Mouse (Mus musculus): ENCODE measurements around the gene Foxc2.
"Not testable (repeated sequence)": the region's sequence is repeated elsewhere in the genome, so short reads cannot be mapped to it uniquely, and the experiment has no call there.

The Foxc2 gene

DNA sequence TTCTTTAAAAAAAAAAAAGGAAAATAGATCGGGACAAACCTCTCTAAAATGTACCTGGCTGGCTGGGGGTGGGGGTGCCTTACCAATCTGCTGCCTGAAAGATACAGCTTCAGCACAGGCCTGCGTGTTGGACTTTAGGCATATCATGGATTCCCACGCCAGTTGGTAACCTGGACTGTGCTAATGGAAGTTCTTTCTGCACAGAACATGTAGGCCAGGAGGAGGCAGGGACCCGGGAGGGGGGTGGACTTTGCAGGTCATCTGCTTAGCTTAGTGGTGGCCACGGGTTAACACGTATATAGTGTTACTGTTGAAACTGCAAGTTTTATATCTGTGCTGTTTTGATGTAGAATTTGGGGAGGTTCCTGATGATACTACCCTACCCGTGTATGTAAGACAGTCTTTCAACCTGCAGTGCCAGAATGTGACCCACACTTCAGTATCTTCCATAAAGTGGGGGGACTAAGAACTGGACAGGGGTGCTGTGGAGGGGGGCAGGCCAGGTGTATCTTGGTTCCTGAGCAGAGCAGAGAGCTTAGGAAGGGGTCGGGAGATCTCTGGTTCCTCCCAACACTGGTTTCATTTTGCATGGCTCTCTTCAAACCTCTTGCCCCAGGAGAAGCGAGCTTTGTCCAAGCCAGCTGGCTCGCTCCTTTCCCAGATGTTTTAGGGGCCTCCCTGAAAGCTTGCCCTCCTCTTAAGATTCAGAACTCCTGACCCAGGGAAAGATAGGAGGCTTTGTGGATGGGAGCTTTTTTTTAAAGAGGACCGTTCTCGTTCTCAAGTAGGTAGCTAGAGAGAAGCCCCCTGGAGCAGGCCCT, 3.9 kb downstream of the Foxc2 start:
- no peak for DNase-seq

DNA sequence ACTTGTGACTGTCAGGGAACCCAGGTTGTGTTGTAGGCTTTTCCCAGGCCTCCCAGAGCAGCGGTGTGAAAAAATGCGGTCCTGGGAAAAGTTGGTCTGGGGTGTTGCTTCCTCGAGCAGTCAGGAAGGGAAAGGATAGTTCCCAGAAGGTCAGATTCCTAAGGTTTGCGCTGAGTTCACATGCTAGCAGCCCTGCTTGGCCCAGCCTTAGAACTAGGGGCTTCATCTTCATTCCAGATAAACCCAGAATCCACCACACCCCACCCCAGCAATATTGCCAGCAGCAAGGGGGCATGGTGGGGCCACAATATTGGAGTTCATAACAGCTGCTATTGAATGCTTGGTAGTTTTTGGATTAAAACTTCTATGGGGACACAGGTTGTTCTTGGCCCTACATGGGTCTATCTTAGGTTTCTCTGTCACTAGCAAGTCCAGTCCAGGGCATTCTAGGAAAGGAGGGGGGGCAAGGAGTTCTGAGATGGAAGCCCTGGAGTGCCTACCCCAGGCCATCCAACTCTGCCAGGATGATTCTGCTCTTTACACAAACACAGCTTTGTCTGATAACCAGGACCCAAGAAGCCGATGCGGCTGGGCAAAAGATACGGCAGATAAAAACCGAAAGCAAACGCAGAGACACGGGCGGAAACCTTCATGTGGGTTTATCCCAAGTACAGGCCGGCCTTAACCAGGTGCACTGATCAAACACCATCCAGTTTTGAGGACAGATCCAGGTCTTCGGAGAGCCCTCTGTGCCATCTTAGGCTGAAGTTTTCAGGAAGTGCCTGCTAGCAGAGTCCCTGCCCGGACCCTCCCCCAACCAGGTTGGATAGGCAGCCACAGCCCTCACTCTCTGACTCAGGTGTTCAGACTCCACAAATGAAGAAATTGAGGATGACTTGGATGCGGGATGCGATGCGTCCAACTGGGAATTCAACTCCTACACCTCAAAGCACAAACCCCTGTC, 4.8 kb downstream of the Foxc2 start:
- DNase-seq, result no peak

DNA sequence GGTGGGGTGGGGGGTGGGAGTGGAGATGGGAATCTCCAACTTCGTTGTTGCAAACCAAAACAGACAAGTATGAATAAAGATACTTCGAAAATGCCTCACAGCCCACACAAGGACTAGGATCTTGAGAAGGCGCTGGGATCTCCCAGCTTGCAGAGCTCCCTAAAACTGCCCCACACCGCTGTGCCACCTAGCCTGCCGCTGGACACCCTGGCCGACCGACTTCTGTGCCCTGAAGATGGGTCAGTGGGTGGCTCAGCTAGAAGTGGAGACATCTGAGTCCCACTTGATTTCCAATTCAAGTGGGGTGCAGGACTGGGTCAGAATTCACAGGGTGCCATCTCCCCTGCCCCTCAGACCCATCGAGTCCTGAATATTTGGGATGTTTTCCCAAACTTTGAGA, 5.7 kb downstream of the Foxc2 start:
- no peak for DNase-seq

DNA sequence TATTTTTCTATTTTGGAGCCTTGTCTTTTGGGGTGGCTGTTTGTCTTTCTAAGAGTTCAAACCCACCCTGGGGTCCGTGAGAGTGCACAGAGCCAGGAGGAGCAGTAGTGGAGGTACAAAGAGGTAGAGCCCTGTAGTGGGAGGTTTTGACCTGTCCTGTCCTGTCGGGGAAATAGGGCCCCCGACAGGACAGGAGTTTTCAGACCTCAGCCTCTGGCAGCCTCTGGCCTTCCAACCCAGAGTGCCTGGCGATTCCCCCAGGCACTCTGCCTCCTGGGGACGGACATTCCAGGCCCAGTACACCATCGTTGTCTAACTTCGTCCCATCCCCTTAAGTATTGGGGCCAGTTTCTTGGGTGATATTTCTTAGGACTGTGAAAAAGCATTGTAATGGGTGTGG, 6.4 kb downstream of the Foxc2 start:
- no peak for DNase-seq

DNA sequence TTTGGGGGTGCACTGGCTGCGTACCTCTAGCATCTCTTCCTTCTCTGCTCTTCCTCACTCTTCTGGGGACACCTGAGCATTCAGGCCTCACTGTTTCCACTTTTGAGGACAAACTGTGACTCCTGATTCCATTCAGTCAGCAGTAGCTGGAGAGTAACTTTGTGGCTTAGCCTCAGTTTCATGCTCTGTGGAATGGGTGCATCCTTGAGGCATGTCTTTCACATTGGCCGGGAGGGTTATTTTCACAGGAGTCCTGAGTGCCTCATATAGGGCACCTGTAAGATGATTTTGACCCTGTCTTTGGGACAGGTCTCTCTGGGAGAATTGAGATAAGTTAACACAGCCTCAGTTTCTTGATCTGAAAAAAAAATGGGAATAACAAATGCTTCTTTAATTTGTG, 7.1 kb downstream of the Foxc2 start:
- no peak for DNase-seq

DNA sequence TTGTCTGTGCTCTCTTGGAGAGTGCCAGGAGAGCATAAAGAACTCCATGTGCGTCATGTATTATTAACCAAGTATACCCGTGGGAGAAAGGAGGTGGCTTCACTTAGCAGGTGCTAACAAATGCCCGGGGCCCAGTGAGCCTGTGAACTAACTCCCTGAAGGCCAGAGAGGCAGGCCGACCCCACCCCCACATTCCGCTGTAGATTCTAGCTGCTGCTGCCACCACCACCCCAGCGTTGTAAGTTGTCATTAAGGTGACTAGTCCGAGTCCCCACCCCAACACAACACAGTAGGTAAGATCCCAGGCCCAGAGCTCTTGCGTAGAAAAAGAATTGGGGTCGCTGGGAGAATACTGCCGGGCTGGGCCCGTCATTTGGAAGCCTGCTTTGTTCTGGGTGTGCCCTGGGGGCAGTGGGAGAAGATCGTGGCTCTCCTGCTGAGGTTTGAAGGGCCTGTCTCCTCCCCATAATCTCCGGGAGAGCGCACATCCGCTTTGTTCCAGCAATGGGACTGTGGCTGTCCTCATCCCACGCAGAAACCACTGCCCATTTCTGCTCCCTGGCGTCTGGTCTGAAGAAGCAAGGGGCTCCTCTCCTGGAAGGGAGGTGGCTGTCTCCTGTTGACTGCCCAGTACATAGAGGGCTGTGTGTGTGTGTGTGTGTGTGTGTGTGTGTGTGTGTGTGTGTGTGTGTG, 8.7 kb downstream of the Foxc2 start:
- DNase-seq, result no peak

DNA sequence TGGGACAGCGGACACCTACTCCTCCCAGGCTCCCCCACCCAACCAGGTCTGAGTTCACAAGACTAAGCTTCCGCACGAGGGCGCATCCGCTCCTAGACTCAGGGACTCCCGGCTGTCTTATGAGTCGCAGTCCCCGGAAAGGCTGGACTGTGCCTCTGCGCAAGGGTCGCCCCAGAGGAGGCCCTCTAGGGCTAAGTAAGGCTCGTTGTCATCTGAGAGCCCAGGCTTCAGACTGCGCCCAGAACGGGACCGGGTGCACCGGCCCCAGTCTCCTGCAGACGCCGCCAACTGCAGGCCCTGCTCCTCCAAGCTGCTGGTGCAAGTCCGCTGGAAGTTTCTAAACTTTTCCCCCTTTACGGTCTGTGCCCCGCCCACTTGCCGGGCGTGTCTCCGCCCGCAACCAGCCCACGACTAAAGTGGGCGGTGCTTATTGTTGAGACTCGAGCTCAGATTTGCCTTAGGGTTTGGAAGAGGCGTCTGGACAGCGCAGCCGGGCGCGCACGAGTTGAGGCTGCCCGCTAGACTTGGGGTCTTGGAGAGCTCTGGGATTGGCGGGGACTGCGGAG, 9.4 kb downstream of the Foxc2 start:
- peak in 1 of 2 experiments; percentile 19 for DNase-seq

DNA sequence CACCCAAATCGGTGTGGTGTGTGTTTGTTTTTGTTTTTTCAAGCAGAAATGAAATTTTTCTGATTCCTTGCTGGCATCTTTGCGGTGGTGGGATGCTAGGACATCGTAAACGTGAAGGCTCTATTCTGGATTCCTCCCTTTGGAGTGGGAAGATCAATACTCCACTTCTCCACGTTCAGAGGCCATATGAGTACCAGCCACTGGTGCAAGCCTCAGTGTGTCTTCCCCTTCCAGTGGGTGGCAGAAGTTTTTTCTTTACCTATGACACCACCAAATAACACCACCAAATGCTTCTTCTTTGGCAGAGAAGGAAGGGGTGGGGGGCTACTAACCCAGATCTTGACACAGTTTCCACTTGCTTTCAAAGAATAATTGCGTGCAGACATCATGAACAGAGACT, 10.2 kb downstream of the Foxc2 start:
- no peak for DNase-seq

DNA sequence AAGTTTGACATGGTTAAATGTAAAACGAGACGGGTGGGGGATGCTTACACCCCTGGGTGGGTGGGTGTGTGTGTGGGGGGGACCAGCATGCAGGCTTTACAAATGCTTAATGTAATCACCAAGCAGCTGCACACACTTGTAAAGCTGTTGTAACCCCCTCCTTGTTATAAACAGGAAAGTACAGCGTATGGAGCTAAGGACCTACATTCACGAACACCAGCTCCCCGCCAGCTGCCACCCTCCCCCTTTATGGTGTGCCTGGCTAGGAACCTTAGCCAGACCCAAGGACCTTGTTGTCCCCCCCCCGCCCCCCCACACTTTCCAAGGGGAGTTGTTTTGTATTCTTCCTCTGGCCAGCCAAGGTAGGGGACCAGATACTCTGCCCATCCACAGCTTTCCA, 10.7 kb downstream of the Foxc2 start:
- DNase-seq, result no peak

DNA sequence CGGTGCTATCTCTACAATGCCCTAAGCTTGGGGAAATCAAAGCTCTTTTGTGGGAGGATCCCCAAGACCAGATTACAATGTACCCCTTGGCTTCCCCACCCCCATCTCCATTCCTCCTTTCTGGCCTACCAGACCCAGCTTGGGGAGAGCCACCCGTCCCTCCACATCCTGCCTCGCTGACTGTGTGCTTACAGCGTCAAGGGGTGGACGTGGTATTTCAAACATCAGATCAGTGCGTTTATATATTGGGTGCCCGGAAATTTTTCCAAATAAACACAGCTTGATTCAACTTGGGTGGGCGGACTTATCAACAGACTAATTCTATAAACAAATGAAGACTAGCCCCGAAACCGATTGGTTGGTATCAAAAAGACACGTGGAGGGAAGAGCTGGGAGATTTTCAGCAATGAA, 11.3 kb downstream of the Foxc2 start:
- DNase-seq, result no peak

DNA sequence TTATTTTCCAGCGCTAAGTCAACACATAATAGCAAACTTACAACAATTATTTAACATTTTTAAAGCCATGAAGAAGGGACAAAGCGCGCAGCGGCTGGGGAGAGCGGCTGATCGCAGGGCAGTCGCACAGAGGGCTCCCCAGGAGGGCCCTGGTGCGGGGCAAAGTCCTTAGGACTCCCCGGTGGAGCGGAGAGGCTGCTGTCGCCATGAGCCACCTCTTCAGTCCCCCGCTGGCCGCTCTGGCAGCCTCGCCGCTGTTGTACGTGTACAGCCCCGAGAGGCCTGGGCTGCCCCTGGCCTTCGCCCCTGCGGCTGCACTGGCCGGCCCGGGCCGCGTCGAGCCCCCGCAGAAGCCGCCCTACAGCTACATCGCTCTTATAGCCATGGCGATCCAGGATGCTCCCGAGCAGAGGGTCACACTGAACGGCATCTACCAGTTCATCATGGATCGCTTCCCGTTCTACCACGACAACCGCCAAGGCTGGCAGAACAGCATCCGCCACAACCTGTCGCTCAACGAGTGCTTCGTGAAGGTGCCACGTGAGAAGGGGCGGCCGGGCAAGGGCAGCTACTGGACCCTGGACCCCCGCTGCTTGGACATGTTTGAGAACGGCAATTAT, 11.9 kb downstream of the Foxc2 start, which contains the start of gene Foxl1:
Gene Foxl1, plus strand, starts transcription at position 185 of the 620 bp plus-strand sequence.
- DNase-seq, result no peak

DNA sequence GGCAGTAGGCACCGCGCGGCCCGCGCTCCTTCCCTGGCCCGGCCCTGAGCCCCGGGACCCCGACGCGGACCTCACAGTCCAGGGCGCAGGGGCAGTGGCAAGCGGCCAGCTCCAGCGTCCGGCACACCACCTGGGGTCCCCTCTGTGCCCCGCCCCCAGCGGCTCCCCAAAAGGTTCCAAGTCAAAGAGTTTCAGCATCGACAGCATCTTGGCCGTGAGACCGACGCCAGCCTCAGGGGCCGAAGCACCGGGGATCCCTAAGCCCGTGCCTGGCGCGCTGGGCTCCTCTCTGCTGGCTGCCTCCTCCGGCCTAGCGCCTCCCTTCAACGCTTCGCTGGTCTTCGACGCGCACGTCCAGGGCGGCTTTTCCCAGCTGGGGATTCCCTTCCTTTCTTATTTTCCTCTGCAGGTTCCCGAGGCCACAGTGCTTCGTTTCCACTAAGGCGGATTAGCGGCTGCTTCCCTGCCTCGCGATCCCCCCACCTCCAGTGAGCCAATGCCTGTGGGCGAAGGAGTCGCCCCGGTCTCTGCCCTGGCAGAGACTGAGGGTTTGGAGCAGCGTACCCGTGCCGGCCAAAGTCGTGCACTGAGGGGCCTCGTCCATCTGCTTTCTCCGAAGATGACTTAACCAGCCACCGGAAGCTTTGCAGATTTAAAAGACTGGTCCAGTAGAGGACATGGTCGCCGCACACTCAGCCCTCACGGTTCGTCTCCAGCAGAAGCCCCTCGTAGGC, 12.7 kb downstream of the Foxc2 start:
- no peak for DNase-seq

DNA sequence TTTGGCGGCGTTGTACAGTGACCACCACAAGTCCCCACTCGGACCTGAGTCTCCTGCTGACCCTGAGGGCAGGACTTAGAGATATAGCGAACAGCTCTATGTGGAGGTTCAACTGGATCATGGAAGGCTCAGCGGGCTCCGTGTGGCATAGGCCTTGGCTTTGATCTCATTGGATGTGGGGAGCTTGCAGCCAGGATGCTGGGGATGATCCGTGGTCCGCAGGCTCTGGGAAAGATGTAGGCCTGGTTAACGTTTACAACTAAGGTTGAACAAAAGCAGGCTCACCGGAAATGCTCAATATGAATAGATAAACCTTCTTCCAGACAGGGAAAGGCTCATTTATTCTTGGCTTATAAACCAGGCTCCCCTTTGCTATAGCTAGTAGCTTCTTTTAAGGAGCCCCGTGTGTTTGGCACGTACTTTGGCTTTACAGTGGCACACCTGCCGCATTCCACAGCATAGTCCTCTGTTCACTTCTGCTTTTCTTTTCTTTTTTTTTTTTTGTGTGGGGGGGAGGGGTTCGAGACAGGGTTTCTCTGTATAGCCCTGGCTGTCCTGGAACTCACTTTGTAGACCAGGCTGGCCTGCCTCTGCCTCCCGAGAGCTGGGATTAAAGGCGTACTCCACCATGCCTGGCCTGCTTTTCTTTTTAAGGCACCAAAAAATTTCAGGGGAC, 13.4 kb downstream of the Foxc2 start:
- no peak for DNase-seq

DNA sequence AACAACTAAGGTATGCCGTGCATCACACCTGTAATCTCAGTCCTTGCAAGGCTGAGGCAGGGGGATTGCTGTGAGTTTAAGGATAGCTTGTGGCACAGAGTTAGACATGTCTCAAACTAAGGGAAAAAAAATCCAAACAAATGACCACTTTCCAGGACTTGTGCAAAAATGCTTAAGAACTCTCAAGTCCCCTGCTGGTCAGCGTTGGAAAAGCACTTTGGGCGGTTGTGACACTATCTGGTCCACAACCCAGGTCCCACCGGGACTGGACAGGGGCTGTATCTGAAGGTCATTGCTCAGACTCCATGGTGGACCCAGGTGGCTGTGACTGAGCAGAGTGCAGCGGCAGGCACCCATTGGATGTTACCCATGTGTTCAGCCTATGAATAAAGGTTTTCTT, 14.6 kb downstream of the Foxc2 start:
- DNase-seq, result no peak

DNA sequence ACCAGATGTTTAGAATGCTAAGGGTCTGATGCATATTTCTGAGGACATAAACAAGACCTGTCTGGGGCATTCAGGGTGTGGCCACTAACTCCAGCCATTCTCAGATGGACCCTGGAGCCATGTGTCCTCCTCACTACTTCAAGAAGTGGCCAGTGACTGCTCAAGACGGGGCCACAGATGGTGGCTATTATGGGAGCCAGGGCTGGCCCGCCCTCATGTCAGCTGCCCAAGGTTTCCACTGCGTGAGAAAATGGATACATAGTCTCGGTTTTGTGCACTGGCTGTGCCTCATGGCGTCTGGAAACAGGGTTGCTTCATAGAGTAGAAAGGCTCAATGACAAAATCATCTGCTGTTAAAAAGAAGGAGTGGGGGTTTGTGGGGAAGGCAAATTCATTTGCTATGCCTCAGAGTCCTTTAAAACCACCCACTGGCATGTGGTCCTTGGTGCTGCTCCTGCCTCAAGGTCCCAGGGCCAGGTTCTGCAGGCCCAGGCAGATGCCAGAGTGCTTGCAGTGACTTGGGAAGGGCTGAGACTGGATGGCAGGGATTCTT, 17.1 kb downstream of the Foxc2 start:
- DNase-seq, result no peak

DNA sequence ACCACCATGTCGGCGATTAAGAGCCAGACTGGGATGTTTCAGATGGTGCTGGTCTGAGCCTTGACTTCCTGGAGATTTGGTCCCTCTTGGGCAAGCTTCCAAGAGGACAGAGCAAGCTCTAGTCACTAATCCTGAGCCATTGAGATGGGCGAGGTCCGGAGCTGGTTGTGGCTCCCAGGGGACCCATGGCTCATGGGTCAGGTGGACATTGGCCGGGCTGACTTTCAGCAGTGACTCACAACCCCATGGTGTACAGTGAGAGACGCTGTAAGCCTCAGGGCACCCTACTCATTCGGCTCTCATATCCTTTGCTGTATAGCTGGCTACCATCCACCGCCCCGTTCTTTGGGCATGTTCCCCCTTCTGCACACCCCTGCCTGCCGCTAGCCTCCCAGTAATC, 18.1 kb downstream of the Foxc2 start:
- no peak for DNase-seq

DNA sequence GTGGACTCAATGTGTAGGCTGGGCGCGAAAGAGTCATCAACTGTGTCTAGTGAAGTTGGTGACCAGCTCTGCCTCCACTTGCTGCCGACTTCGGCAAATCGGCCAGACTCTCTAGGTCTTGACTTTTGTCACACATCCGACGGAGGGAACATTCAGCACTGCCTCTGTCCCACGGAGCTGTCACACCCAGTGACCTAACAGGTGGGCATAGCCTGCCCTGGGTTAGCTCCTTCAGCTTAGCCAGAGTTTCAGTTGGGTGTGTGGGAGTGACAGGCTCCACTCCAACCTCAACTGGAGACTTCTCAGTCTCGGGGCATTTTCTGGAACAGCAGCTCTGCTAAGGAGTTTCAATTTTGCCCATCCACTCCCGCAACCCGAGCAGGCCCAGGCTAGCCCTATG, 18.5 kb downstream of the Foxc2 start:
- no peak for DNase-seq

DNA sequence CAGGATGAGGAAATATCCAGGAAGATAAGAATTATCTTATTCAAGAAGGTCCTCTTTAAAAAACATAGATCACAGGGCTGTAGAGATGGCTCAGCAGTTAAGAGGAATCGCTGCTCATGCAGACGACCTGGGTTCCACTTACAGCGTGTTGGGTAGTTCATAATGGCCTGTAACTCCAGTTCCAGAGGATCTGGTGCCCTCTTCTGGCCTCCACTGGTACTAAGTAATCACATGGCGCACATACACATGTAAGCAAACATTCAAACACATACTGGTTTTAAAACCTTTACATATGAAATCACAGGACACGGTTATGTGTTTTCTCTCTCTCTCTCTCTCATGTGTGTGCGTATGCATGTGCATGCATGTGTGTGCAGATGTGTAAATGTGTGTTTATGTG, 20.9 kb downstream of the Foxc2 start:
- no peak for DNase-seq

DNA sequence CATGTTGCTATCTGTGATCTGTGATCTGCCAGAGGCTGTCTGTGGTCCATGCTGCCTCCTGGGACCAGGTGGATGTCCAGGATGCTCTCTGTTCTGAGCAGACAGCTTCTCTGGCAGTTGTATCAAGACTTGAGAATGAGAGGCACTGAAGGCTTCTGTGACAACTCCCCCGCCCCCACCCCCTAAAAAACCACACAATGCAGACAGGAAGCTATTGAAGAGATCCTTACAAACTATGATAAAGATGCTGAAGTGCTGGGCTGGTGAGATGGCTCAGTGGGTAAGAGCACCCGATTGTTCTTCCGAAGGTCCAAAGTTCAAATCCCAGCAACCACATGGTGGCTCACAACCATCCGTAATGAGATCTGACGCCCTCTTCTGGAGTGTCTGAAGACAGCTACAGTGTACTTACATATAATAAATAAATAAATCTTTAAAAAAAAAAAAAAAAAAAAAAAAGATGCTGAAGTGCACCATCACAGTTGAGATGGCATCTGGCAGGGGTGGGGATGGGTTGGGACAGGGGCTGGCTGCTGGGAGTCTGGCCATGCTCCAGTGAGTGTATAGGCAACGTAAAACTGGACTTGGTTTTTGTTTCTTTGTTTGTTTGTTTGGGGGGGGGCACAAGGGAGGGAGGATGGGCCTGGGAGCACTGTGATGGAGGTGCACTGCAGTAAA, 29.6 kb downstream of the Foxc2 start:
- DNase-seq, result not testable (repeated sequence)

DNA sequence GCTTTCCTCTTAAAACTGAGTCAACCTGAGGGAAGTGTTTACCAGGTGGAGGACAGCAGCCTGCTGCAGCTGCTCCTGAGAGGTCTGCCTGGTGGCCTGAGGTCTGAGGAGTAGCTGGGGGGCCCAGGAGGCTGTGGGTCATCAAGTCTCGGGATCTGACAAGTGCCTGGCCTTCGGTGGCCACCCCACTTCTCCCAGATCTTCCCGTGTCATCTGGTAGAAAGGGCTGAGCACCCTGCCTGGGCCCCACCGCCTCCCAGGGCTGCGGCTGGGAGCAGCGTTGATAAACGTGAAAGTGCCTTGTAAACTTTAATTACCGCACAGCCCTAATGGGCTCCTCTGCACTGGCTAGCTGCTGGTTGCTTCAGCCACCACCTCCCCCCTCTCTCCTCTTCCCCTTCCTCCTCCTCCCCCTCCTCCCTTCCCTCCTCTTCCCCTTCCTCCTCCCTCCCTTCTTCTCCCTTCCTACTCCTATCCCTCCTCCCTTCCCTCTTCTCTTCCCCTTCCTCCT, 32.7 kb downstream of the Foxc2 start:
- no peak for DNase-seq

Data from thymus, postnatal 36 days (tissue).